Mouse (Mus musculus) adrenal gland, adult 8-10 months (tissue): Measurements from ENCODE around the gene Spata5. TPM values are rescaled to one million over a fixed set of nuclear protein-coding genes. Genes with fewer than 3 reads are reported as not detected.
"Not testable (repeated sequence)": the region's sequence is repeated elsewhere in the genome, so short reads cannot be mapped to it uniquely, and the experiment has no call there.

ENCODE experiments used
- DNase-seq: peaks from one replicate; pipeline ENCODE4 v3.0.0; 2022
- total RNA-seq, 4 experiments: library from RNA; stranded (reverse); gene quantifications; 2 replicates each; pipeline ENCODE4 v1.2.4; 2022

The Spata5 gene
- total RNA-seq, 4 experiments from 2014 or later = 35.1 to 47.3 (median 38.7) TPM

GRCm38 (mm10) chr3:37571633-37572032 is 151.9 kb downstream of the Spata5 start:
- no peak for DNase-seq

- DNase-seq = no peak
Observed at GRCm38 (mm10) chr3:37572066-37572465, 152.4 kb downstream of the Spata5 start.

GRCm38 (mm10) chr3:37576840-37577239 is 157.1 kb downstream of the Spata5 start:
- no peak for DNase-seq

GRCm38 (mm10) chr3:37577706-37578105 is 158.0 kb downstream of the Spata5 start:
- DNase-seq = no peak

- no peak for DNase-seq
Observed at GRCm38 (mm10) chr3:37584576-37584975, 164.9 kb downstream of the Spata5 start.

GRCm38 (mm10) chr3:37585967-37586730 is 166.5 kb downstream of the Spata5 start:
- DNase-seq = no peak

GRCm38 (mm10) chr3:37586731-37587578 is 167.3 kb downstream of the Spata5 start:
- no peak for DNase-seq

GRCm38 (mm10) chr3:37595721-37596120 is 176.0 kb downstream of the Spata5 start:
- DNase-seq = peak; percentile 18

- DNase-seq = no peak
Observed at GRCm38 (mm10) chr3:37596519-37596918, 176.8 kb downstream of the Spata5 start.

GRCm38 (mm10) chr3:37597200-37597599 is 177.5 kb downstream of the Spata5 start:
- no peak for DNase-seq

- not testable (repeated sequence) for DNase-seq
Observed at GRCm38 (mm10) chr3:37599641-37600040, 179.9 kb downstream of the Spata5 start.

GRCm38 (mm10) chr3:37602356-37602755 is 182.7 kb downstream of the Spata5 start:
- no peak for DNase-seq

GRCm38 (mm10) chr3:37602890-37603289 is 183.2 kb downstream of the Spata5 start:
- no peak for DNase-seq

- DNase-seq = no peak
Observed at GRCm38 (mm10) chr3:37603541-37603940, 183.8 kb downstream of the Spata5 start.

GRCm38 (mm10) chr3:37604976-37605875 is 185.5 kb downstream of the Spata5 start:
- DNase-seq = no peak

- no peak for DNase-seq
Observed at GRCm38 (mm10) chr3:37605876-37606238, 186.2 kb downstream of the Spata5 start.

GRCm38 (mm10) chr3:37608926-37609325 is 189.2 kb downstream of the Spata5 start:
- DNase-seq = no peak

- DNase-seq = no peak
Observed at GRCm38 (mm10) chr3:37610670-37611069, 191.0 kb downstream of the Spata5 start.

GRCm38 (mm10) chr3:37613722-37614121 is 194.0 kb downstream of the Spata5 start:
- peak; percentile 11 for DNase-seq

GRCm38 (mm10) chr3:37614878-37615650 is 195.4 kb downstream of the Spata5 start:
- no peak for DNase-seq
